Mouse (Mus musculus) hindbrain, embryonic 11.5 days (tissue): ENCODE results near the gene Gpam. TPM values are rescaled to one million over a fixed set of nuclear protein-coding genes. Genes with fewer than 3 reads are reported as not detected.

ENCODE experiments used
- ATAC-seq: fragments of 200-750 bp; cut with Nextera tagmentation; 2 replicates; pipeline ENCODE4 v1.8.0; 2017; ENCODE audit warnings: mild to moderate bottlenecking, moderate TSS enrichment, moderate library complexity; ENCODE audit not compliant: low FRiP score
- DNase-seq: peaks from one replicate; pipeline ENCODE4 v3.0.0-alpha.2; 2015; ENCODE audit warnings: low spot score
- H3K27ac ChIP-seq: fragments of 300-500 bp; sonication (generic); 2 replicates; pipeline ENCODE4 v1.5.1; 2014; ENCODE audit warnings: mild to moderate bottlenecking, low read depth, low read length
- H3K27me3 ChIP-seq: fragments of 300-500 bp; sonication (generic); 2 replicates; pipeline ENCODE4 v1.6.1; 2014; ENCODE audit warnings: mild to moderate bottlenecking, low read length, moderate library complexity, mixed read lengths; ENCODE audit not compliant: control insufficient read depth, insufficient read depth
- H3K36me3 ChIP-seq: fragments of 300-500 bp; sonication (generic); 2 replicates; pipeline ENCODE4 v1.6.1; 2014; ENCODE audit warnings: mild to moderate bottlenecking, low read length, moderate library complexity, mixed read lengths; ENCODE audit not compliant: control insufficient read depth, insufficient read depth
- H3K4me1 ChIP-seq: fragments of 300-500 bp; sonication (generic); replicated peaks from 2 replicates; pipeline ENCODE4 v1.6.1; 2014; ENCODE audit warnings: low read length, mixed read lengths; ENCODE audit not compliant: control insufficient read depth, insufficient read depth
- H3K4me2 ChIP-seq: fragments of 300-500 bp; sonication (generic); replicated peaks from 2 replicates; pipeline ENCODE4 v1.6.1; 2014; ENCODE audit warnings: mild to moderate bottlenecking, low read depth, low read length
- H3K4me3 ChIP-seq: fragments of 300-500 bp; sonication (generic); 2 replicates; pipeline ENCODE4 v1.5.1; 2014; ENCODE audit warnings: low read depth, low read length
- H3K9ac ChIP-seq: fragments of 300-500 bp; sonication (generic); 2 replicates; pipeline ENCODE4 v1.6.1; 2014; ENCODE audit warnings: low read depth, low read length
- H3K9me3 ChIP-seq: fragments of 300-500 bp; sonication (generic); 2 replicates; pipeline ENCODE4 v1.6.1; 2016; ENCODE audit warnings: low read length; ENCODE audit not compliant: control insufficient read depth
- WGBS: fragments of 180-500 bp; shearing (Covaris S2); extraction: QIAGEN DNeasy Blood & Tissue Kit; methylation state at CpG from one replicate; pipeline ENCODE4 v1.1.7; 2014; 5-methylcytosine and 5-hydroxymethylcytosine counted together
- polyA plus RNA-seq: library from polyadenylated mRNA; unstranded; fragments of >200 nt; fragmentation: Nextera tagmentation; extraction: Ambion mirVana; gene quantifications from 2 replicates; pipeline ENCODE4 v1.2.1, GENCODE M21; 2014

Gpam gene
- polyA plus RNA-seq, 1 experiment from 2014 or later, result 17.5 TPM

DNA sequence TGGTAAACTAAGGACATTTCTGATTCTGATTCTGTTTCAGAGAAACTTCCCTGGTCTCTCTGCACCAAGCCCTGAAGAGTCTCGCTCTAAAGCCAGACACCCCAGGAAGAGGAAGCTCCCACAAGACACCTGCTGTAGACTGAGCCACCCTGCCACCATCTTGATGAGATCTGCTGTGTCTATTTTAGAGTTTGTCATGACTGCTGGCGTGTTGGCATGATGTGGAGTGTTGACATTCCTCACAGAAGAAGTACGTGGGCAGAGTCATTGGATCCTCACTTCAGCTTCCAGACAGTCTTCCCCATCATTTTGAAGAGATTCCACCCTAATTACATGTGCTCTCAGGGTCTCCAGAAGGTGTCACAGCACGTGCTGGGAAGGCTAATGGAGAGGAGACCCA is 73.9 kb downstream of the Gpam start:
- 77% methylated on average over 4 of the region's 4 CpGs for WGBS
- H3K27me3 ChIP-seq, result no peaks in the 10 kb centered on the region
- H3K9me3 ChIP-seq, result no peaks in the 10 kb centered on the region
- H3K4me1 ChIP-seq, result no peaks in the 10 kb centered on the region
- no peak overlapping the region for H3K27ac ChIP-seq
- H3K9ac ChIP-seq, result no peak overlapping the region
- H3K36me3 ChIP-seq, result no peaks in the 10 kb centered on the region
- H3K4me2 ChIP-seq, result no peak overlapping the region
- DNase-seq (no peak), ATAC-seq (no peak)
- no peak overlapping the region for H3K4me3 ChIP-seq

DNA sequence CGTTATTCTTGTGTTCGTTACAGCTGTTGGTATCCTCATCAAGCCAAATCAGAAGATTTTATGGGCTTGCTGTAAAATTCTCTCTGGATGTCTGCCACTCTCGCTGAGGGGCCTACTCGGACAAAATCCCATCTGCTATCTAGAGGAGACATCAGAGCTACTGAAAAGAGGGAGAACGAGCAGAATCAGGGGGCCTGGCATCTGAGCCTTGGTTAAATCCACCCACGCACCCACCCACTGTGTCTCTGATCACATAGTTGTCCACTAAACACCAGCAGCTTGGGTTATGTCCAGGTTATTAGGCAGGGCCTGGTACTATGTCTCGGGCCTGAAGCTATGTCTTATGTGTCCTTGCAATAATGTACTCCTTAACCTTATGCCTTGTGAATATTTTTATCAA is 89.6 kb downstream of the Gpam start:
- H3K9me3 ChIP-seq, result no peaks in the 10 kb centered on the region
- no peak overlapping the region for H3K4me3 ChIP-seq
- WGBS, result 84% methylated on average over 7 of the region's 7 CpGs
- no peak overlapping the region for H3K27ac ChIP-seq
- no peaks in the 10 kb centered on the region for H3K36me3 ChIP-seq
- H3K27me3 ChIP-seq, result no peaks in the 10 kb centered on the region
- no peak overlapping the region for H3K4me2 ChIP-seq
- H3K4me1 ChIP-seq, result no peaks in the 10 kb centered on the region
- no peak overlapping the region for H3K9ac ChIP-seq
- no peak for ATAC-seq
- no peak for DNase-seq

DNA sequence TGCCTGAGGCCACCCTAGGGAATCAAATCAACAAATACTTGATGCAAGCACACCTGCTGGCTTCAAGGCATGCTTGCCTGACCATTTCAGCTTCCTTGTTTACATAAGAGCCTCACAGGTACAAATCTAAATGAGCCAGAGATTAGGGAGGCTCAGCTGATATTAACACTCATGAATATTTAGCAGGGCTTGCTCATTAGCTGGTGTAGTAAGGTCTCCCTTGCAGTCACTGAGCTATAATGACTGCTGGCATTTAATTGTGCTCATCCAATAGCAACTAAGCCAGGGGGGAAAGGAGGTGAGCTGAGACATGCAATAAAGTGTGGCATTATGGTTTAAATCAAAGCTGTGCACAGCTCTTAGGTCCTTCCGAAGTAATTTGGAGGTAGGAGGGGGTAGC is 108.2 kb downstream of the Gpam start:
- no peak overlapping the region for H3K4me2 ChIP-seq
- H3K4me1 ChIP-seq, result no peaks in the 10 kb centered on the region
- DNase-seq, result no peak
- no peak overlapping the region for H3K4me3 ChIP-seq
- no peak for ATAC-seq
- H3K36me3 ChIP-seq, result no peaks in the 10 kb centered on the region
- no peaks in the 10 kb centered on the region for H3K27me3 ChIP-seq
- H3K27ac ChIP-seq, result no peak overlapping the region
- no peak overlapping the region for H3K9ac ChIP-seq
- H3K9me3 ChIP-seq, result no peaks in the 10 kb centered on the region
- 79% methylated on average over 1 of the region's 1 CpGs for WGBS

Other genes with a start within 250 kb of the Gpam start
- 0.13 TPM in 1 of 2 replicates, not detected in the other for gene Tectb, start 53.5 kb upstream of the Gpam start, polyA plus RNA-seq
- not detected in 2 replicates for gene Gucy2g, start 114.0 kb upstream of the Gpam start, polyA plus RNA-seq
- 19.9 and 25.3 TPM in 2 replicates for gene Acsl5, start 124.7 kb upstream of the Gpam start, polyA plus RNA-seq
- 106 and 109 TPM in 2 replicates for gene Zdhhc6, start 188.8 kb upstream of the Gpam start, polyA plus RNA-seq
- 27.1 and 27.8 TPM in 2 replicates for gene Vti1a, start 189.1 kb upstream of the Gpam start, polyA plus RNA-seq